Mouse (Mus musculus): Measurements from ENCODE around the gene Ankrd17. TPM values are rescaled to one million over a fixed set of nuclear protein-coding genes. Genes with fewer than 3 reads are reported as not detected.

Ankrd17 gene
- polyA plus RNA-seq, 1 experiment = 13.0 TPM

- TF ChIP-seq CTCF (IDR thresholded peaks at IDR 0.05; ENCODE audit: extremely low read depth, insufficient read length, insufficient replicate concordance, low read depth, low read length) (no peak), POLR2A (IDR thresholded peaks at IDR 0.05; ENCODE audit: low read depth, low read length) (no peak)
- WGBS = 22% methylated on average over 1 of the region's 1 CpGs
- Histone ChIP-seq H3K27ac (ENCODE audit: insufficient read depth, low read depth, low read length) (no peak overlapping the region), H3K36me3 (ENCODE audit: control insufficient read depth, insufficient read depth, low read length) (no peaks in the 10 kb centered on the region), H3K27me3 (ENCODE audit: control insufficient read depth, insufficient read depth, low read length) (no peaks in the 10 kb centered on the region), H3K4me1 (ENCODE audit: control insufficient read depth, insufficient read depth, insufficient read length, low read length) (no peaks in the 10 kb centered on the region), H3K4me3 (ENCODE audit: low read depth, low read length) (no peak overlapping the region)
Observed at GRCm38 (mm10) chr5:90383080-90383479, 16.7 kb upstream of the Ankrd17 start.

- Histone ChIP-seq H3K36me3 (ENCODE audit: control insufficient read depth, insufficient read depth, low read length) (no peaks in the 10 kb centered on the region), H3K4me3 (ENCODE audit: low read depth, low read length) (no peak overlapping the region), H3K27me3 (ENCODE audit: control insufficient read depth, insufficient read depth, low read length) (no peaks in the 10 kb centered on the region), H3K27ac (ENCODE audit: insufficient read depth, low read depth, low read length) (no peak overlapping the region), H3K4me1 (ENCODE audit: control insufficient read depth, insufficient read depth, insufficient read length, low read length) (no peaks in the 10 kb centered on the region)
- TF ChIP-seq CTCF (IDR thresholded peaks at IDR 0.05; ENCODE audit: extremely low read depth, insufficient read length, insufficient replicate concordance, low read depth, low read length) = no peak
- TF ChIP-seq POLR2A (IDR thresholded peaks at IDR 0.05; ENCODE audit: low read depth, low read length) = no peak
- 62% methylated on average over 4 of the region's 4 CpGs for WGBS
Observed at GRCm38 (mm10) chr5:90381458-90381857, 15.1 kb upstream of the Ankrd17 start.

DNA sequence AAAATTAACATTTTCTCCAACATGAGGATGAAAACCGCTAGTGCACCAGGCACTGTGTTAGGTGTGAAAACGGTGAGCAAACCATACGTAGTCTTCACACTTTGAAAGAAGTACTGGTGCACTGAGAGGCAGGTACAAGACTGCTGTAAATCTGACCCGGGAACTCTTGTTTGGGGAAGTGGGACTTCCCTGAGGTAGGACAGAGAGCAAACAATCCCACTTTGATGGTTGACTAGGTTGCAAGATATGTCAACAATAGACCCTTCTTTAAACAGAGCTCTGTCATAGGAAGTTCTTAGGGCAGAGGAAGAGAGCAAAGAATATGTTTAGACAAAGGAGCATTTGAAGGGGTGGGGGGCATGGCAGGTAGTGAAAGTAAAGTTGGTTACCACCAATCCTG is 7.3 kb upstream of the Ankrd17 start:
- Histone ChIP-seq H3K27me3 (ENCODE audit: control insufficient read depth, insufficient read depth, low read length) (no peaks in the 10 kb centered on the region; the same call in 1 of the 2 replicates), H3K36me3 (ENCODE audit: control insufficient read depth, insufficient read depth, low read length) (no peaks in the 10 kb centered on the region), H3K4me3 (ENCODE audit: low read depth, low read length) (no peak overlapping the region), H3K27ac (ENCODE audit: insufficient read depth, low read depth, low read length) (no peak overlapping the region), H3K4me1 (ENCODE audit: control insufficient read depth, insufficient read depth, insufficient read length, low read length) (no peaks in the 10 kb centered on the region)
- TF ChIP-seq POLR2A (IDR thresholded peaks at IDR 0.05; ENCODE audit: low read depth, low read length) = no peak
- TF ChIP-seq CTCF (IDR thresholded peaks at IDR 0.05; ENCODE audit: extremely low read depth, insufficient read length, insufficient replicate concordance, low read depth, low read length) = no peak
- 73% methylated on average over 4 of the region's 4 CpGs for WGBS

GRCm38 (mm10) chr5:90370401-90370800 is 4.0 kb upstream of the Ankrd17 start:
- Histone ChIP-seq H3K4me3 (ENCODE audit: low read depth, low read length) (no peak overlapping the region), H3K27ac (ENCODE audit: insufficient read depth, low read depth, low read length) (no peak overlapping the region), H3K4me1 (ENCODE audit: control insufficient read depth, insufficient read depth, insufficient read length, low read length) (no peaks in the 10 kb centered on the region), H3K36me3 (ENCODE audit: control insufficient read depth, insufficient read depth, low read length) (no peaks in the 10 kb centered on the region), H3K27me3 (ENCODE audit: control insufficient read depth, insufficient read depth, low read length) (no peaks in the 10 kb centered on the region; the same call in 1 of the 2 replicates)
- no peak for TF ChIP-seq POLR2A (IDR thresholded peaks at IDR 0.05; ENCODE audit: low read depth, low read length)
- TF ChIP-seq CTCF (IDR thresholded peaks at IDR 0.05; ENCODE audit: extremely low read depth, insufficient read length, insufficient replicate concordance, low read depth, low read length) = no peak
- 86% methylated on average over 5 of the region's 5 CpGs for whole genome bisulfite sequencing

- Histone ChIP-seq H3K4me1 (ENCODE audit: control insufficient read depth, insufficient read depth, insufficient read length, low read length) (peaks cover 2% of the 10 kb centered on the region; the same call in 1 of the 2 replicates), H3K4me3 (ENCODE audit: low read depth, low read length) (peak within 1 kb of the TSS; percentile 88), H3K27ac (ENCODE audit: insufficient read depth, low read depth, low read length) (peak within 1 kb of the TSS; percentile 94), H3K27me3 (ENCODE audit: control insufficient read depth, insufficient read depth, low read length) (no peaks in the 10 kb centered on the region), H3K36me3 (ENCODE audit: control insufficient read depth, insufficient read depth, low read length) (no peaks in the 10 kb centered on the region)
- TF ChIP-seq CTCF (IDR thresholded peaks at IDR 0.05; ENCODE audit: extremely low read depth, insufficient read length, insufficient replicate concordance, low read depth, low read length) (no peak), POLR2A (IDR thresholded peaks at IDR 0.05; ENCODE audit: low read depth, low read length) (no peak)
- under 1% methylated on average over 7 of the region's 7 CpGs for WGBS
Observed at GRCm38 (mm10) chr5:90367067-90367303, 608 bp upstream of the Ankrd17 start, which contains the start of gene Gm9958. TSS of gene Gm9958 (plus strand) at chr5:90367204.

DNA sequence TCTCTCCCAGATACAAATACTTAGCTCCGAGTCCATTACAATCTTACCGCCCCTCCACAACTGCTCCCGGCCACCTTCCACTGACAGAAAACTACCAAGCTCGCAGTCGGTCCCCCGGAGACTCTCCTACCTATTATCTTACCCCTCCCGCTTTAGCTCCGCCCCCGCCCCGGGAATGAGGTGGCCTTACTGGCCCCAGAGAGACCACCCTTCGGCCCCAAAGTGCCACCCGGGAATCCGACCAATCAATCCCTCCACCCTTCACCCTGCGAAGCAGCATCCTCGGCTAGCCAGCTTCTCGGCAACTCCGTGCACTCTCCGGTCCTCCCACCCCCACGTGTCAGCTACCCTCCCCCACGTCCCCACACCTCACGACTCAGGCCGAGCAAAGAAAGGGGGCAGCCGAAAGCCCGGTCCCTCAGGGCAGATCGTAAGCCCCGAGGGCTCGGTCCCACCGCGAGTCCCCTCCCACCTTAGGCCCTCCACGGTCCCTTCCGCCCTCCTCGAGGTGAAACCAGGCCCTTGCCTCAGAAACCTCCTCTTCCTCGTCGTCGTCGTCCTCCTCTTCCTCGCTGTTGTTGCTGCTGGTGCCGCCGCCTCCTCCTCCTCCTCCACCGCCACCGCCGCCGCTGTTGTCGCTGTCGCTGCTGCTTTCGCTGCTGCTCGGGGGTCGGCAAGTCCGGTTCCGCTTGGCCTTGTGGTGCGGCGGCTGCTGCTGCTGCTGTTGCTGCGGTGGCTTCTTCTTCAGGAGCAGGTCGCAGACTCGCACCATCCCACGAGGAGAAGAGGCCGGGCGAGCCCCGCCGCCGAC is 1.0 kb downstream of the Ankrd17 start:
- Histone ChIP-seq H3K27me3 (ENCODE audit: control insufficient read depth, insufficient read depth, low read length) (no peaks in the 10 kb centered on the region), H3K27ac (ENCODE audit: insufficient read depth, low read depth, low read length) (peak overlapping the region; percentile 91), H3K4me1 (ENCODE audit: control insufficient read depth, insufficient read depth, insufficient read length, low read length) (peaks cover 2% of the 10 kb centered on the region; the same call in 1 of the 2 replicates), H3K36me3 (ENCODE audit: control insufficient read depth, insufficient read depth, low read length) (no peaks in the 10 kb centered on the region), H3K4me3 (ENCODE audit: low read depth, low read length) (peak overlapping the region; percentile 88)
- no peak for TF ChIP-seq POLR2A (IDR thresholded peaks at IDR 0.05; ENCODE audit: low read depth, low read length)
- TF ChIP-seq CTCF (IDR thresholded peaks at IDR 0.05; ENCODE audit: extremely low read depth, insufficient read length, insufficient replicate concordance, low read depth, low read length) = 0 out of 2 replicates have a peak, but pooled peaks have one; percentile 5
- WGBS = under 1% methylated on average over 59 of the region's 61 CpGs

DNA sequence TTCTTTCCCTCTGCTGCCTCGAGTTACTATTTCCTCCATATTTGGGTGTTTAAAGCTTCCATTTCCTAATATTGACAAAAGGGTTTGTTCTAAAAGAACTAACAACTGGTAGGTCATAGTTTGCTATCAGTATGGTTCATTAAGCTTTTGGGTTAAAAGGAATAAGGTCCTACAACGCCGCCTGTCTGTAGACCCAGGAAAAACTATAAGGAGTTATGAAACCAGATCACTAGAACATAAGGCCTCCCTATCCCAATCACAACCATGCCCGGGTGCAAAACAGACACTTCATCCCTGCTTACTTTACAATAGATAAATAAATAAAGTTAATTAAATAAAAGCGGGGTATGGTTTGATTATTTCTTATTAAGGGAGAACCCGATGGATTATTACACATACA is 1.9 kb downstream of the Ankrd17 start:
- Histone ChIP-seq H3K27ac (ENCODE audit: insufficient read depth, low read depth, low read length) (peak overlapping the region; percentile 91; the same call in 1 of the 2 replicates), H3K27me3 (ENCODE audit: control insufficient read depth, insufficient read depth, low read length) (no peaks in the 10 kb centered on the region), H3K4me3 (ENCODE audit: low read depth, low read length) (no peak overlapping the region; the same call in 1 of the 2 replicates), H3K36me3 (ENCODE audit: control insufficient read depth, insufficient read depth, low read length) (peaks cover 3% of the 10 kb centered on the region; the same call in 1 of the 2 replicates), H3K4me1 (ENCODE audit: control insufficient read depth, insufficient read depth, insufficient read length, low read length) (peaks cover 2% of the 10 kb centered on the region; the same call in 1 of the 2 replicates)
- TF ChIP-seq CTCF (IDR thresholded peaks at IDR 0.05; ENCODE audit: extremely low read depth, insufficient read length, insufficient replicate concordance, low read depth, low read length) = no peak
- no peak for TF ChIP-seq POLR2A (IDR thresholded peaks at IDR 0.05; ENCODE audit: low read depth, low read length)
- under 1% methylated on average over 6 of the region's 6 CpGs for WGBS
